Mouse (Mus musculus) gastrocnemius, adult 18-20 months (tissue): Measurements from ENCODE around the gene Gm3448. TPM values are rescaled to one million over a fixed set of nuclear protein-coding genes. Genes with fewer than 3 reads are reported as not detected.
"Not testable (repeated sequence)": the region's sequence is repeated elsewhere in the genome, so short reads cannot be mapped to it uniquely, and the experiment has no call there.

Experiments
- DNase-seq: peaks from one replicate; pipeline ENCODE4 v3.0.0; 2021; ENCODE audit warnings: low spot score
- total RNA-seq, 2 experiments: library from RNA; stranded (reverse); gene quantifications; 2 replicates each; pipeline ENCODE4 v1.2.3; 2021

Gene Gm3448
- total RNA-seq, 2 experiments from 2014 or later, result 0.57 to 0.98 TPM

- not testable (repeated sequence) for DNase-seq
Measured at GRCm38 (mm10) chr17:15040455-15040854, 882 bp downstream of the Gm3448 start.

- DNase-seq, result not testable (repeated sequence)
Measured at GRCm38 (mm10) chr17:15031414-15031813, 9.9 kb downstream of the Gm3448 start.

DNA sequence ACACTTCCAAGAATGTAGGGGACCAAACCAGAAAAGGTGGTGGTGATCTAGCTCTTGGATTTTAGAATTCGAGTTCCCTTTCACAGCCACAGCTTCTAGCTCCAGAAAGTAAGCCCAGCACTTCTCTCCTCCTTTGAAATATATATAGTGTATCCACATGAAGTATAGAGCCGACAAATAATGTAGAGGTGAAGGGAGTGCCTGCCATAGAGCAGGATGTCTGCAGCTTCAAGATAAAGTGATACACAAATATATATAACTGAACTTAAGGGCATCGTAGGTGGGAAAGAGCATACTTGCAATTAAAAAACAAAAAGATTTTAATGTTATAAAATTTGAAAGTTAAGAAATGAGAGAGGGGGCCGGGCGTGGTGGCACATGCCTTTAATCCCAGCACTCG, 15.8 kb downstream of the Gm3448 start:
- DNase-seq, result not testable (repeated sequence)

DNA sequence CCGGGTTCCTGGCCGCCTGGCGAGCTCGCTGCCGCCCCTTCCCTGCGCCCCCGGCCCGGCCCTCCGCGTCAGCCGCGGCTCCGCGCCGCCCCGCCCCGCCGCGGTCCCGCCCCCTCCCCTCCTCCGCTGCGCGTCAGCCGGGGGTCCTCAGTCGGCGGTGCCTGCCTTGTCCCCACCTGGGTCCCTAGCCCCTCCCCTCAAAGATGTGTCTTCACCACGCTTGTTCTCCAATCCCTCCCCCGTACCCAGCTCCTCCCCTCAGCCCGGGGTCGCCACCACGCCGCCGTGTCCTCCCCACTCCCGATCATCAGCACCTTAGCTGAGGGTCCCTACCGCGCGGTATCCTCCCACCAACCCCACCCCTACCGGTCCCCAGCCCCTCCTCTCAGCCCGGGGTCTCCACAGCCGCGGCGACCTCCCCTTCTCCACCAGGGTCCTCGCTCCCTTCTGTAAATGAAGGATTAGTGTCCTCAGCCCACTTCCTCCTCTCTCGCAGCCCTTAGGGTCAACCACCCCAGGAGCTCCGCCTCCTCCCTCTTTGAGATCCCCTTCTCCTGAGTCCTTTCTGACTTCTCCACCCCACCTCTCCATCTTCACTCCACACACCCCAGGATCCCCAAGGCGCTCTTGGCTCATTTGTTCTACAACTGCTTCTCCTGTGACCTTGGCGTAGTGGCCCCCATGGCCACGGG, 16.7 kb downstream of the Gm3448 start:
- DNase-seq, result not testable (repeated sequence)

GRCm38 (mm10) chr17:15023878-15024492, 17.4 kb downstream of the Gm3448 start:
- DNase-seq, result not testable (repeated sequence)

DNA sequence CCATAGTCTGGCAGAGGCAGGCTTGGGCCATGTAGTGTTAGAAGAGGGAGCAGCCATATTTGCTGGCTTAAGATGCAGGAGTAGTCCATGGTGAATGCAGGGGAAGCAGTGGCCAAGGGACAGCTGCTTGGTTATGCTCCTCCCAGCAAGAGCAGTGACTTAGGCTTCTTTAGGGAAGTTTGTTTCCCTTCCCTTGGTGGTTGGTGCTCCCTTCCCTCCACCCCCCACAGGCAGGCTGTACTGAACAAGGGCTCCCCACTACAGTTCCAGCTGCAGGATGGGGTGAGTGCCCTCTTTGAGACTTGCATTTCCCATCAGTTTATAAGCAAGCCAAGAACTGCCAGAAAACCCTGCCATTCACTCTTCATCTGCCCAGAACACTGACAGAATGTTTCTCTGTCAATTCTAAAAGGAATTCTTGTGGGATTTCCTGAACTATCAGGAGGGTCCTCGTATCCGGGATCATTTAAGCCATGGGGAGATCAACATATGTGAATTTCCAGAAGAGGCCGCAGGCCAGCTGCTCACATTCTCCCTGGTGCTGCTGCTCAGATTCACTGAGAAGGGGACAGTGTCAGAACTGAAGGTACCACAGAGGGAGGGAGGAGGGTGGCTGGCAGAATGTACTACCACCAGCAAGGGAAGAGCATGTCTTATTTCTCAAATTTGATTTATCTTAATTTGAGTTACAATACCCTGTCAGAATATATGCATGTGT, 19.7 kb downstream of the Gm3448 start:
- DNase-seq, result peak; percentile 15

GRCm38 (mm10) chr17:15009706-15010413, 31.5 kb downstream of the Gm3448 start, which contains the start of gene Gm3435:
Gene Gm3435, plus strand, starts transcription at chr17:15010176.
- not testable (repeated sequence) for DNase-seq

DNA sequence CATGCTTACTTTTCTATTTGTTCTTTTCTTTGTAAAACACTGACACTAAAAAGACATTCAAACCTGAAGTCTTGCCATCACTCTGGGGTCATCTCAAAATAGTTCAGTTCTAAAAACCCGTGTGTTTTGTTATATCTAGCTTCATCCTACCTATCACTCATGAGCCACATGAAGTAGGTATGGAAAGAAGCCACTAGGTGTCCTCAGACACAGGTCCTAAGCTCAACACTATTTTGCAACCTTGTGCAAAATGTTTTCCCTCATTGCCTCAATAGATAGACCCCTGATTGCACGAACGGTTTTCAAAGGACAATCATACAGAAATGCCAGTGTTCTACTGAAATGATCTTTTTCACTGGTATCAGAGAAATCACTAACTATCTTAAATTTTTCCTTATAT, 32.2 kb downstream of the Gm3448 start:
- not testable (repeated sequence) for DNase-seq

- not testable (repeated sequence) for DNase-seq
Measured at GRCm38 (mm10) chr17:15000047-15000446, 41.3 kb downstream of the Gm3448 start.

DNA sequence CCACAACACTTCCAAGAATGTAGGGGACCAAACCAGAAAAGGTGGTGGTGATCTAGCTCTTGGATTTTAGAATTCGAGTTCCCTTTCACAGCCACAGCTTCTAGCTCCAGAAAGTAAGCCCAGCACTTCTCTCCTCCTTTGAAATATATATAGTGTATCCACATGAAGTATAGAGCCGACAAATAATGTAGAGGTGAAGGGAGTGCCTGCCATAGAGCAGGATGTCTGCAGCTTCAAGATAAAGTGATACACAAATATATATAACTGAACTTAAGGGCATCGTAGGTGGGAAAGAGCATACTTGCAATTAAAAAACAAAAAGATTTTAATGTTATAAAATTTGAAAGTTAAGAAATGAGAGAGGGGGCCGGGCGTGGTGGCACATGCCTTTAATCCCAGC, 47.2 kb downstream of the Gm3448 start:
- DNase-seq, result not testable (repeated sequence)

DNA sequence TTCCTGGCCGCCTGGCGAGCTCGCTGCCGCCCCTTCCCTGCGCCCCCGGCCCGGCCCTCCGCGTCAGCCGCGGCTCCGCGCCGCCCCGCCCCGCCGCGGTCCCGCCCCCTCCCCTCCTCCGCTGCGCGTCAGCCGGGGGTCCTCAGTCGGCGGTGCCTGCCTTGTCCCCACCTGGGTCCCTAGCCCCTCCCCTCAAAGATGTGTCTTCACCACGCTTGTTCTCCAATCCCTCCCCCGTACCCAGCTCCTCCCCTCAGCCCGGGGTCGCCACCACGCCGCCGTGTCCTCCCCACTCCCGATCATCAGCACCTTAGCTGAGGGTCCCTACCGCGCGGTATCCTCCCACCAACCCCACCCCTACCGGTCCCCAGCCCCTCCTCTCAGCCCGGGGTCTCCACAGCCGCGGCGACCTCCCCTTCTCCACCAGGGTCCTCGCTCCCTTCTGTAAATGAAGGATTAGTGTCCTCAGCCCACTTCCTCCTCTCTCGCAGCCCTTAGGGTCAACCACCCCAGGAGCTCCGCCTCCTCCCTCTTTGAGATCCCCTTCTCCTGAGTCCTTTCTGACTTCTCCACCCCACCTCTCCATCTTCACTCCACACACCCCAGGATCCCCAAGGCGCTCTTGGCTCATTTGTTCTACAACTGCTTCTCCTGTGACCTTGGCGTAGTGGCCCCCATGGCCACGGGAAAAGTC, 48.1 kb downstream of the Gm3448 start:
- DNase-seq, result not testable (repeated sequence)

DNA sequence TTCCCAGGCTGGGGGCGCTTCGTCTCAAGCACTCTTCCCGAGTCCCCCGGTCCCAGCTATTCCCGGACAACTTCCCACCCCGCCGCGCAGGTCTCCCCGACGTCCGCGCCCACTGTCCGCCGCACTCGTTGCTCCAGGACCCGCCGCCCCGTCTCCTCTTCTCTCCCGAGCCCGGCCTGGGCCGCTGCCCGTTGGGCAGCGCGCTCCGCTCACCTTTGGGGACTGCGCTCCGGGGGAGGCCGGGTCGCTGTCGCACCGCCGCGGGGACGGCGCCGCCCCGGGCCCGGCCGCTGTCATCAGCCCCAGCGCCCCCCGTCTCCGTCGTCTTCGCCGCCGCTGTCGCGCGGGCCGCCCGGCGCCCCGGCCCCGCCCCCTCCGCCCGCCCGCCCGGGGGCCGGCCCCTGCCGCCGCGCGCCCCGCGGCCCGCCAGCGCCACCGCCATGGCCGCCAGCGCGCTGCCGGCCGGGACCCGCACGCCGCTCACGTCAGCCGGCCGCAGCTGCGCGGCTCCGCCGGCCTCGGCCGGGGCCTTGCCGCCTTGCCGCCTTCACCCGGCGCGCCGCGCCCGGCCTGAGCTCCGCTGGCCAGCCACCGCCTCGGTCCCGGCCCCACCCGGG, 48.7 kb downstream of the Gm3448 start:
- not testable (repeated sequence) for DNase-seq

GRCm38 (mm10) chr17:14990116-14990702, 51.1 kb downstream of the Gm3448 start:
- not testable (repeated sequence) for DNase-seq

- not testable (repeated sequence) for DNase-seq
Measured at GRCm38 (mm10) chr17:14978362-14979038, 62.8 kb downstream of the Gm3448 start, which contains the start of the genes 9030025P20Rik and Gm3417. Gene 9030025P20Rik, plus strand, starts transcription at chr17:14978468. Gene Gm3417, minus strand, starts transcription at chr17:14978790.

DNA sequence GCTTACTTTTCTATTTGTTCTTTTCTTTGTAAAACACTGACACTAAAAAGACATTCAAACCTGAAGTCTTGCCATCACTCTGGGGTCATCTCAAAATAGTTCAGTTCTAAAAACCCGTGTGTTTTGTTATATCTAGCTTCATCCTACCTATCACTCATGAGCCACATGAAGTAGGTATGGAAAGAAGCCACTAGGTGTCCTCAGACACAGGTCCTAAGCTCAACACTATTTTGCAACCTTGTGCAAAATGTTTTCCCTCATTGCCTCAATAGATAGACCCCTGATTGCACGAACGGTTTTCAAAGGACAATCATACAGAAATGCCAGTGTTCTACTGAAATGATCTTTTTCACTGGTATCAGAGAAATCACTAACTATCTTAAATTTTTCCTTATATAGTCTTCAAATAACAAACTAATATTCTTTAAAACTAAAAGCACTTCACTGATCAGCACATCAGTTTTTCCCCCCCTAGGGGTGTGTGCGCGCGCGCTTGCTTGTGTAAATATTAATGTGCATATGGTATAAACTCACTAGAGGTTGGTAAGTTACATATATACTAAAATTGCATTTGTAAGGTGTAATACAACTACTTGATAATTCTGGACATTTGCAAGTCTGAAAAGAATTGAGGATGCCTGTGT, 63.5 kb downstream of the Gm3448 start:
- not testable (repeated sequence) for DNase-seq

DNA sequence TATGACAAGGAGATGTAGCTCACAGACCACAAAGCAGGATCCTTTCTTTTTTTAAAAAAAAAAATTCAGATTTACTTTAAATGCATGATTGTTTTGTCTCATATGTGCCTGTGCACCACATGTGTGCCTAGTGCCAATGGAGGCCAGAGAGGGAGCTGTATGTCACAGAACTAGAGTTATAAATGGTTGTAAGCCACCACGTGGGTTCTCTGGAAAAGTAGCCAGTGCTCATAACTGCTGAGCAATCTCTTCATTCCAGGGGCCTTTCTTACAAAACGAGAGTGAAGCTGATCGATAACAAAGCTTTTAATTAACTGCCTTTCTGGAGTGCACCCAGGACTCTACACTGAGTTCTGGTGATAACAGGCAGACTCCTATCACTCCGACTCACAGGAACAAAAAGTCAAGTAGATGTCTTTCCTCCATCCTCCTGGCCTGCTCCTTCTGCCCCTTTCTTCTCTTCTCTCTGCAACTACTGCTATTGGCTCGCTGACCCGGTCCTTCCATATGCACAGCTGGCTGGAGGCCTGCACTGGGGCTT, 72.9 kb downstream of the Gm3448 start:
- DNase-seq, result not testable (repeated sequence)

DNA sequence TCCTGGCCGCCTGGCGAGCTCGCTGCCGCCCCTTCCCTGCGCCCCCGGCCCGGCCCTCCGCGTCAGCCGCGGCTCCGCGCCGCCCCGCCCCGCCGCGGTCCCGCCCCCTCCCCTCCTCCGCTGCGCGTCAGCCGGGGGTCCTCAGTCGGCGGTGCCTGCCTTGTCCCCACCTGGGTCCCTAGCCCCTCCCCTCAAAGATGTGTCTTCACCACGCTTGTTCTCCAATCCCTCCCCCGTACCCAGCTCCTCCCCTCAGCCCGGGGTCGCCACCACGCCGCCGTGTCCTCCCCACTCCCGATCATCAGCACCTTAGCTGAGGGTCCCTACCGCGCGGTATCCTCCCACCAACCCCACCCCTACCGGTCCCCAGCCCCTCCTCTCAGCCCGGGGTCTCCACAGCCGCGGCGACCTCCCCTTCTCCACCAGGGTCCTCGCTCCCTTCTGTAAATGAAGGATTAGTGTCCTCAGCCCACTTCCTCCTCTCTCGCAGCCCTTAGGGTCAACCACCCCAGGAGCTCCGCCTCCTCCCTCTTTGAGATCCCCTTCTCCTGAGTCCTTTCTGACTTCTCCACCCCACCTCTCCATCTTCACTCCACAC, 79.7 kb downstream of the Gm3448 start:
- DNase-seq, result not testable (repeated sequence)

- not testable (repeated sequence) for DNase-seq
Measured at GRCm38 (mm10) chr17:14960951-14961556, 80.3 kb downstream of the Gm3448 start, which contains the start of gene Phf10. Gene Phf10, minus strand, starts transcription at chr17:14961273.
